Mouse (Mus musculus) limb, embryonic 14.5 days (tissue): ENCODE measurements around the gene Pitpnc1. TPM values are rescaled to one million over a fixed set of nuclear protein-coding genes. Genes with fewer than 3 reads are reported as not detected.

Source experiments
- ATAC-seq: fragments of 200-750 bp; cut with Nextera tagmentation; 2 replicates; pipeline ENCODE4 v1.8.0; 2017; ENCODE audit warnings: low read depth, moderate number of reproducible peaks, moderate TSS enrichment; ENCODE audit not compliant: low FRiP score
- DNase-seq: peaks from one replicate; pipeline ENCODE4 v3.0.0-alpha.2; 2015; ENCODE audit warnings: low spot score
- H3K27ac ChIP-seq: fragments of 300-500 bp; sonication (generic); replicated peaks from 2 replicates; pipeline ENCODE4 v1.5.1; 2014; ENCODE audit warnings: low read depth, mild to moderate bottlenecking, low read length, moderate library complexity, mixed read lengths
- H3K27me3 ChIP-seq: fragments of 300-500 bp; sonication (generic); 2 replicates; pipeline ENCODE4 v1.6.1; 2014; ENCODE audit warnings: low read length, mixed read lengths; ENCODE audit not compliant: control insufficient read depth, insufficient read depth
- H3K36me3 ChIP-seq: fragments of 300-500 bp; sonication (generic); 2 replicates; pipeline ENCODE4 v1.6.1; 2014; ENCODE audit warnings: mild to moderate bottlenecking, low read length, moderate library complexity, mixed read lengths; ENCODE audit not compliant: control insufficient read depth, insufficient read depth
- H3K4me1 ChIP-seq: fragments of 300-500 bp; sonication (generic); 2 replicates; pipeline ENCODE4 v1.6.1; 2014; ENCODE audit warnings: antibody characterized with exemption, low read length, mixed read lengths; ENCODE audit not compliant: control insufficient read depth, insufficient read depth
- H3K4me2 ChIP-seq: fragments of 300-500 bp; sonication (generic); replicated peaks from 2 replicates; pipeline ENCODE4 v1.6.1; 2014; ENCODE audit warnings: low read depth, mild to moderate bottlenecking, low read length, moderate library complexity; ENCODE audit not compliant: severe bottlenecking
- H3K4me3 ChIP-seq: fragments of 300-500 bp; sonication (generic); replicated peaks from 2 replicates; pipeline ENCODE4 v1.5.1; 2014; ENCODE audit warnings: low read length
- H3K9ac ChIP-seq: fragments of 300-500 bp; sonication (generic); 2 replicates; pipeline ENCODE4 v1.6.1; 2014; ENCODE audit warnings: mild to moderate bottlenecking, low read depth, low read length, moderate library complexity; ENCODE audit not compliant: severe bottlenecking
- H3K9me3 ChIP-seq: fragments of 300-500 bp; sonication (generic); 2 replicates; pipeline ENCODE4 v1.6.1; 2016; ENCODE audit warnings: low read length; ENCODE audit not compliant: control insufficient read depth
- POLR2A ChIP-seq: fragments of 200-500 bp; IDR thresholded peaks from 2 replicates; pipeline ENCODE4 v1.8.0; 2012; ENCODE audit warnings: inconsistent platforms, mild to moderate bottlenecking, moderate library complexity, borderline replicate concordance; ENCODE audit not compliant: insufficient read depth, insufficient read length; ENCODE audit errors: extremely low read depth
- WGBS: fragments of 180-500 bp; shearing (Covaris S2); extraction: QIAGEN DNeasy Blood & Tissue Kit; methylation state at CpG from one replicate; pipeline ENCODE4 v1.1.7; 2014; 5-methylcytosine and 5-hydroxymethylcytosine counted together
- polyA plus RNA-seq, 2 experiments: library from polyadenylated mRNA; depleted of rRNA in 1 of 2; stranded (reverse) in 1 of 2; unstranded in 1 of 2; fragments of >200 nt; fragmentation: Nextera tagmentation in 1 of 2; extraction: Ambion mirVana in 1 of 2; gene quantifications; 2 replicates each; pipeline versions ENCODE4 v1.2.1 to v1.2.3; 2012 to 2014

Gene Pitpnc1
- polyA plus RNA-seq, 2 experiments: 20.4 to 25.2 TPM

DNA sequence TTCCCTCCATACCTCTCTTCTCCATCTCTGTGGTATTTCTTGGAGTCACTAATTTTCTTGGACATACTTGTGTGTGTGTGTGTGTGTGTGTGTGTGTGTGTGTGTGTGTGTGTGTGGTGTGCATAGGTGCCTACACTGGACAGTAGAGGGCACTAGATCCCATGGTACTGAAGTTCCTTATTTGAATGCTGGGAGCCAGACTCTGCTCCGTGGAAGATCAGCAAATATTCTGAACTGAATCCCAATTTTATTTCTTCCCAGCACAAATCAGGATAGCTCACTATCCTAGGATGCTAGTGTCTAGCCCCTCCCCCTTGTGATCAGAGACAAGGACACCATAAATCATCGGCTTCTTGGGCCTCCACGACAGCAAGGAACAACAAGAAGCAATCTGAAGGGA, 148.7 kb downstream of the Pitpnc1 start:
- no peaks in the 10 kb centered on the region for H3K4me1 ChIP-seq

DNA sequence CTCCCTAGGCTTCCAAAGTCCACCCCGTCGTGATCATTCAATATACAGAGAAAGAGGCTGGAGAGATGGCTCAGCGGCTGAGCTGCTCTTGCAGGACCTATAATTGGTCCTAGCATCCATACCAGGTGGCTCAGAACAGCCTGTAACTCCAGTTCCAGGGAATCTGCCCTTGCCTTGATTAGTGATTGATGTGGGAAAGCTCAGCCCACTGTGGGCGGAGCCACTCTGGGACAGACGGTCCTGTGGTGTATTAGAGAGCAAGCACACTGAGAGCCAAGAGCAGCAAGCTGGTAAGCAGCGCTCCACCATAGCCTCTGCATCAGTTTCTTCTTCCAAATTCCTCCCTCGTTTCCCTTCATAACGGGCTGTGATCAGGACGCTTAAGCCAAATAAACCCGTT, 150.6 kb downstream of the Pitpnc1 start:
- DNase-seq: no peak
- no peak overlapping the region for H3K9ac ChIP-seq
- no peak for TF ChIP-seq POLR2A
- no peak overlapping the region for H3K4me2 ChIP-seq
- ATAC-seq: no peak
- peaks cover 11% of the 10 kb centered on the region for H3K36me3 ChIP-seq
- H3K27ac ChIP-seq: no peak overlapping the region
- no peaks in the 10 kb centered on the region for H3K4me1 ChIP-seq
- no peaks in the 10 kb centered on the region for H3K27me3 ChIP-seq
- WGBS: 47% methylated on average over 10 of the region's 10 CpGs
- no peak overlapping the region for H3K4me3 ChIP-seq
- peaks cover 5% of the 10 kb centered on the region; the same call in 1 of the 2 replicates for H3K9me3 ChIP-seq

More for the DNA sequence above, 148.7 kb downstream of the Pitpnc1 start:
- peaks cover 5% of the 10 kb centered on the region; the same call in 1 of the 2 replicates for H3K9me3 ChIP-seq
- no peak overlapping the region for H3K9ac ChIP-seq
- no peak overlapping the region for H3K27ac ChIP-seq
- no peak for ATAC-seq
- TF ChIP-seq POLR2A: no peak
- peaks cover 8% of the 10 kb centered on the region for H3K36me3 ChIP-seq
- DNase-seq: no peak
- H3K4me2 ChIP-seq: no peak overlapping the region
- no peak overlapping the region for H3K4me3 ChIP-seq
- no peaks in the 10 kb centered on the region for H3K27me3 ChIP-seq
- WGBS: 100% methylated on average over 3 of the region's 3 CpGs

DNA sequence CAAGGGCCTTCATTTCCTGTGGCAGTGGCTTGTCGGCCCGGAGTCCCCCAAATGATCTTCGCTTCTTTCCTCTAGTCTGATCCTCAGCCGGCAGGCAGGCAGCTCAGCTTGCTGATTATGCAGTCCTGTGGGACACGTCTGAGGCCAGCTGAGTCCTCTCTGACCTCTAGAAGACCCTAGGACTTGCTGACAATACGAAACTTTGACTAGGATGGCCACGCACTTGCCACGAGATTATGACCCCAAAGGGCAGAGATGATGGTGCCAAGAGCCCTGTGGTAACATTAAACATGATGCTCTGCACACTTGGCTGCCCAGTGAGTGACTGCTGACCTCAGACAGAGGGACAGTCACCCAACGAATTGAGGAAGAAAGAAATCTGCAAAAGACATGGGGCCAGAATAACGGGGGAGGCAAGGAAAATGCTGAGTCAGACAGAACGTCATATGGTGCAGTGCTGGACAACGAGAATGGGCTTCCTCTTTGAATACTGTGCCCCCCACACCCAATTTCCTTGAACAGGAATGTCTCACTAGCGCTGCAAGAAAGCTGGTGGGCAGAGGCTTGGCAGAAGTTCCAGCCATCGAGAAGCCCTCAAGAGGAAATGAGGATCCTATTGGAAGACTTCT, 152.7 kb downstream of the Pitpnc1 start:
- Histone ChIP-seq H3K27ac (no peak overlapping the region), H3K36me3 (peaks cover 18% of the 10 kb centered on the region), H3K4me2 (no peak overlapping the region), H3K9me3 (peaks cover 5% of the 10 kb centered on the region; the same call in 1 of the 2 replicates), H3K9ac (no peak overlapping the region), H3K4me1 (no peaks in the 10 kb centered on the region), H3K4me3 (no peak overlapping the region), H3K27me3 (no peaks in the 10 kb centered on the region)
- no peak for DNase-seq
- 78% methylated on average over 14 of the region's 14 CpGs for WGBS
- ATAC-seq: no peak
- no peak for TF ChIP-seq POLR2A

DNA sequence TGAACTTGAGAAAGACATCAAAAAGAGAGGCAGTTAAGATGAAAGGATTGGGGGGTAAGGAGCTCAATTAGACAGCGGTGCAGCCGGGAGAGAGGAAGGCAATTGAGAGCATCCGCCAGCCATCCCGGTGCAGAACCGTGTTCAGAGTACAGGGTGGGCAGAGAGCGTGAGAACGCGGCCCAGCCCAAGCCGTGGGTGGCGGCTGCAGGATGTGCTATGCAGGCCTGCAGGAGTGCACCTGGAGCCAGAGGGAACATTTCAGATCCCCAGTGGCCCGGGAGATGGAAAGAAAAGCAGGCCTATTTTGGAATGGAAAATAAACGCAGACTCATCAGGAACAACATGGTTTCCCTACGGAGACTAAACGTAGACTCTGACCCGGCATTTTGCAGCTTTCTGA, 155.0 kb downstream of the Pitpnc1 start:
- ATAC-seq (no peak), DNase-seq (no peak)
- Histone ChIP-seq H3K36me3 (peaks cover 18% of the 10 kb centered on the region), H3K9me3 (no peaks in the 10 kb centered on the region), H3K4me2 (no peak overlapping the region), H3K4me3 (no peak overlapping the region), H3K4me1 (no peaks in the 10 kb centered on the region), H3K9ac (no peak overlapping the region), H3K27me3 (no peaks in the 10 kb centered on the region), H3K27ac (no peak overlapping the region)
- 65% methylated on average over 15 of the region's 15 CpGs for WGBS
- no peak for TF ChIP-seq POLR2A

DNA sequence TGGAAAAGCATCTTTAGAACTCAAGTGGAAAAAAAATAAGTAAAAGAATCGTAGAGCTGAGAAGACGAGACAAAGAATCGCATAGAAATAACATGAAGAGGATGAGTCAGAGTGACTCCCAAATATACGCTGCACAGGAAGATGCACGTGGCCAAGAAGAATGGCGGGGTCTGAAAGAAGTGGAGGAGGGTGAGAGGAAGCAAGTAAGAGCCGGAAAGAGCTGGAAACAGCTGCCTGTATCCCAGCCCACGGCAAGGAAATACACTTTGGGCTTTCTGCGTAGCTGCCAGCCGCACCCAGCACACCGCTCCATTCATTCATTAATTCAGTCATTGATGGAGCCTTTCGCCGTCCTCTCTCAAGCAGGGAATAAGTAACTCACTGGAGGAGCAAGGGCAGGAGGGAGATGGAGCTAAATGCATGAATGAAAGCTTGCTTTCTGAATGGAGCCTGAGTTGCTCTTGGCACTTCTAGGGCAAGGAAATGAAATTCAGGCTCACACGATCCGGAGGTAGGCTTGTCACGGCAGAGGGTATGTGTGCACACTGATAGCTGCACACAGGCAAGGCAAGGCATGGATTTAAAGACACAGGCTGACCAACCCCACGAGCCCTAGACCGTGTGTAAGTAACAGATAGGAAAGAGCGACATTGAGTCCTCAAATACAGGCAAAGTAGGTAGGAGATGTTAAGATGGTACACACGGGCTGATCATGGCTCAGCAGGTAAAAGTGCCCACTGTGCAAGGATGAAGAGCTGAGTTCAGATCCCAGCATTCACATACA, 160.0 kb downstream of the Pitpnc1 start:
- no peak overlapping the region for H3K27ac ChIP-seq
- H3K9ac ChIP-seq: no peak overlapping the region
- no peaks in the 10 kb centered on the region for H3K27me3 ChIP-seq
- DNase-seq: no peak
- no peak for ATAC-seq
- 0 out of 2 replicates have a peak, but pooled peaks cover 3% of the 10 kb centered on the region for H3K9me3 ChIP-seq
- no peak overlapping the region for H3K4me2 ChIP-seq
- TF ChIP-seq POLR2A: no peak
- H3K36me3 ChIP-seq: peaks cover 8% of the 10 kb centered on the region
- no peaks in the 10 kb centered on the region for H3K4me1 ChIP-seq
- 90% methylated on average over 20 of the region's 20 CpGs for WGBS
- no peak overlapping the region for H3K4me3 ChIP-seq
